Mouse (Mus musculus): ENCODE measurements around the gene 4930442H23Rik. TPM values are rescaled to one million over a fixed set of nuclear protein-coding genes. Genes with fewer than 3 reads are reported as not detected.
A peak's percentile ranks its signal among the peaks of the same experiment; 100 is the strongest.

4930442H23Rik gene
- polyA plus RNA-seq, 1 experiment from 2014 or later: not detected

DNA sequence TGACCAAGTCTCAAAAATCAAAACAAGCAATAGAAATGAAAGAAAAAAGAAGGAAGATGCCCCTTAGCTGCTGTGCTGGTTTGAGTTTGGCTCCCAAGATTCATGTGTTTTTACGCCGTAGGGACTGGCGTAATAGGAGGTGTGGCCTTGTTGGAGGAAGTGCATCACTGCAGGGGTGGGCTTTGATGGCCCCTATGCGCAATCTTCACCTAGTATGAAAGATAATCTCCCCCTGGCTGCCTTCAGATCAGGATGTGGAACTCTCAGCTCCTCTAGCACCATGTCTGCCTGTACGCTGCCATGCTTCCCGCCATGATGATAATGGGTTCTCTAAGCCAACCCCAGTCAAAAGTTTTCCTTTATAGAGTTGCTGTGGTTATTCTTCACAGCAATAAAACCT lies 32.6 kb upstream of the 4930442H23Rik start:
- no peak overlapping the region for H3K27ac ChIP-seq (ENCODE audit: low read depth)
- no peak for TF ChIP-seq CTCF (IDR thresholded peaks at IDR 0.05; ENCODE audit: low read depth)
- no peak for TF ChIP-seq EP300 (IDR thresholded peaks at IDR 0.05; ENCODE audit: low read depth)
- no peak overlapping the region for H3K9ac ChIP-seq (replicated peaks)
- 0 out of 2 replicates have a peak, but pooled peaks cover 2% of the 10 kb centered on the region for H3K27me3 ChIP-seq (ENCODE audit: insufficient read depth, low read length)
- no peak for DNase-seq
- no peaks in the 10 kb centered on the region for H3K9me3 ChIP-seq (ENCODE audit: low read length)
- H3K4me3 ChIP-seq (ENCODE audit: low read depth, low read length): no peak overlapping the region
- H3K36me3 ChIP-seq (replicated peaks; ENCODE audit: insufficient read depth, low read length): no peaks in the 10 kb centered on the region
- ATAC-seq: no peak
- H3K4me1 ChIP-seq (ENCODE audit: insufficient read depth): no peaks in the 10 kb centered on the region
- no peak overlapping the region for H3K4me2 ChIP-seq (ENCODE audit: low read depth, low read length)
- 73% methylated on average over 6 of the region's 6 CpGs for WGBS (ENCODE audit: insufficient replicate concordance)

DNA sequence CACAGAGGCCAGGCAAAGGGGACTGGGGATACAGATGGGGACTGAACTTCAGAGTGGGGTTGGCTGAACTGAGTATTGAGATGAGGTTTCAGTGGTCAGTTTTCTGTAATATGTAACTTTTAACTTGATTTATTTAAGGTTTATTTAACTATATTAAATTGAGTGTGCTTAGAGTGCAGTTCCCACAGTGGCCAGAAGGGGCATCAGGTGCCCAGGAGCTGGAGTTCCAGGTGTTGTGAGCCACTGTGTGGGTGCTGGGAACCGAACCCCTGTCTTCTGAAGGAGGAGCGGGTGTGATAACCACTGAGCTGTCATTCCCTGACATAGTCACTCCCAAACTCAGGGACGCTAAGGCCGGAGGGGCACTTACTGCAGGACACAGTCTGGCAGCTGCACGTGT lies 26.5 kb upstream of the 4930442H23Rik start:
- no peaks in the 10 kb centered on the region for H3K36me3 ChIP-seq (replicated peaks; ENCODE audit: insufficient read depth, low read length)
- DNase-seq (no peak), ATAC-seq (no peak)
- H3K9ac ChIP-seq (replicated peaks): no peak overlapping the region
- no peak overlapping the region for H3K27ac ChIP-seq (ENCODE audit: low read depth)
- peaks cover 3% of the 10 kb centered on the region; the same call in 1 of the 2 replicates for H3K9me3 ChIP-seq (ENCODE audit: low read length)
- H3K4me2 ChIP-seq (ENCODE audit: low read depth, low read length): no peak overlapping the region
- no peak overlapping the region for H3K4me3 ChIP-seq (ENCODE audit: low read depth, low read length)
- H3K4me1 ChIP-seq (ENCODE audit: insufficient read depth): no peaks in the 10 kb centered on the region
- WGBS (ENCODE audit: insufficient replicate concordance): 83% methylated on average over 5 of the region's 5 CpGs
- TF ChIP-seq CTCF (IDR thresholded peaks at IDR 0.05; ENCODE audit: low read depth) (peak; percentile 49), EP300 (IDR thresholded peaks at IDR 0.05; ENCODE audit: low read depth) (no peak)
- 0 out of 2 replicates have a peak, but pooled peaks cover 2% of the 10 kb centered on the region for H3K27me3 ChIP-seq (ENCODE audit: insufficient read depth, low read length)

DNA sequence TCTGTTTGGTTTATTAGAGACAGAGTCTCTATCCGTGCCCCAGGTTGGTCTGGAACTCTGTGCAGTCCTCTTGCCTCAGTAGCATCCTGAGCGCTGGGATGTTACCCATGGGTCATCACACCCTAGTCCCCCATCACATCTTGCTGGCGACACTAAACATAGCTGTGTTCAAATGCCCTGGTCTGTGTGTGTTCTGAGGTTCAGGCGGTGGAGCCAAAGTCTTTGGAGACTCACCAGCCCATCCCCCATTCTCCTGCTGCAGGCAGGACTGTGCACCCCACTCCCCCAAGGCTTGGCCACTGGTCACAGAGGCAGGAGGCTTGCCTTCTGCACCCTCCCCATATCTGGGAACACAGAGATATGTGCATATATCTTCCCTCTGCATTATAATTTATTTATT lies 20.5 kb upstream of the 4930442H23Rik start:
- Histone ChIP-seq H3K36me3 (replicated peaks; ENCODE audit: insufficient read depth, low read length) (no peaks in the 10 kb centered on the region), H3K4me2 (ENCODE audit: low read depth, low read length) (no peak overlapping the region), H3K27me3 (ENCODE audit: insufficient read depth, low read length) (no peaks in the 10 kb centered on the region), H3K4me3 (ENCODE audit: low read depth, low read length) (no peak overlapping the region), H3K9ac (replicated peaks) (no peak overlapping the region), H3K9me3 (ENCODE audit: low read length) (no peaks in the 10 kb centered on the region), H3K4me1 (ENCODE audit: insufficient read depth) (no peaks in the 10 kb centered on the region), H3K27ac (ENCODE audit: low read depth) (no peak overlapping the region)
- WGBS (ENCODE audit: insufficient replicate concordance): 59% methylated on average over 4 of the region's 4 CpGs
- ATAC-seq (no peak), DNase-seq (no peak)
- TF ChIP-seq EP300 (IDR thresholded peaks at IDR 0.05; ENCODE audit: low read depth) (no peak), CTCF (IDR thresholded peaks at IDR 0.05; ENCODE audit: low read depth) (no peak)

DNA sequence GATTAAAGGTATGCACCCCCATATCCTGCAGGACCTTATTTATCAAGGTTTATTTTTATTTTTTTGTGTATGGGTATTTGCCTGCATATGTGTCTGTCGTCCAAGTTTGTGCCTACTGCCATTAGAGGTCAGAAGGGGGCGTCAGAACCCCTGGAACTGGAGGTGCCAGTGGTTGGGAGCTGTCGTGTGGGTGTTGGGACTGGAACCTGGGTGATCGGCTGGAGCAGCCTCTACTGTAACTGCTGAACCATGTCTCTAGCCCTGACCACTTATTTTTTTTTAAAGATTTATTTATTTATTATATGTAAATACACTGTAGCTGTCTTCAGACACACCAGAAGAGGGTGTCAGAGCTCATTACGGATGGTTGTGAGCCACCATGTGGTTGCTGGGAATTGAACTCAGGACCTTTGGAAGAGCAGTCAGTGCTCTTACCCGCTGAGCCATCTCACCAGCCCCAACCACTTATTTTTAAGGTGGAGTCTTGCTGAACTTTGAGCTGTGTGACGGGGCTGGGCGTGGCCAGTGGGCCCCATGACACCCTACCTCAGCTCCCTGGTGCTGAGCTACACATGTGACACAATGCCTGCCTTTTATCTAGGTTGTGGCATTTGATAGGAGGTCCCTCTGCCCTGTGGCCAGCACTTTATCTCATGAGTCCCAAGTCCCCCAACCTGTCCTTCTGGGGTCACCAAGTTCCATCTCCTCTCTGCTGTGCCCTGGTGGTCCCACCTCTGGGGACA lies 19.5 kb upstream of the 4930442H23Rik start:
- peak; percentile 6; the same call in 1 of the 2 replicates for TF ChIP-seq CTCF (IDR thresholded peaks at IDR 0.05; ENCODE audit: low read depth)
- TF ChIP-seq EP300 (IDR thresholded peaks at IDR 0.05; ENCODE audit: low read depth): no peak
- ATAC-seq (peak; percentile 79), DNase-seq (peak; percentile 41)
- Histone ChIP-seq H3K36me3 (replicated peaks; ENCODE audit: insufficient read depth, low read length) (no peaks in the 10 kb centered on the region), H3K27ac (ENCODE audit: low read depth) (no peak overlapping the region), H3K4me2 (ENCODE audit: low read depth, low read length) (no peak overlapping the region), H3K9ac (replicated peaks) (no peak overlapping the region), H3K4me3 (ENCODE audit: low read depth, low read length) (no peak overlapping the region), H3K9me3 (ENCODE audit: low read length) (no peaks in the 10 kb centered on the region), H3K4me1 (ENCODE audit: insufficient read depth) (no peaks in the 10 kb centered on the region), H3K27me3 (ENCODE audit: insufficient read depth, low read length) (0 out of 2 replicates have a peak, but pooled peaks cover 2% of the 10 kb centered on the region)
- WGBS (ENCODE audit: insufficient replicate concordance): 54% methylated on average over 8 of the region's 8 CpGs

DNA sequence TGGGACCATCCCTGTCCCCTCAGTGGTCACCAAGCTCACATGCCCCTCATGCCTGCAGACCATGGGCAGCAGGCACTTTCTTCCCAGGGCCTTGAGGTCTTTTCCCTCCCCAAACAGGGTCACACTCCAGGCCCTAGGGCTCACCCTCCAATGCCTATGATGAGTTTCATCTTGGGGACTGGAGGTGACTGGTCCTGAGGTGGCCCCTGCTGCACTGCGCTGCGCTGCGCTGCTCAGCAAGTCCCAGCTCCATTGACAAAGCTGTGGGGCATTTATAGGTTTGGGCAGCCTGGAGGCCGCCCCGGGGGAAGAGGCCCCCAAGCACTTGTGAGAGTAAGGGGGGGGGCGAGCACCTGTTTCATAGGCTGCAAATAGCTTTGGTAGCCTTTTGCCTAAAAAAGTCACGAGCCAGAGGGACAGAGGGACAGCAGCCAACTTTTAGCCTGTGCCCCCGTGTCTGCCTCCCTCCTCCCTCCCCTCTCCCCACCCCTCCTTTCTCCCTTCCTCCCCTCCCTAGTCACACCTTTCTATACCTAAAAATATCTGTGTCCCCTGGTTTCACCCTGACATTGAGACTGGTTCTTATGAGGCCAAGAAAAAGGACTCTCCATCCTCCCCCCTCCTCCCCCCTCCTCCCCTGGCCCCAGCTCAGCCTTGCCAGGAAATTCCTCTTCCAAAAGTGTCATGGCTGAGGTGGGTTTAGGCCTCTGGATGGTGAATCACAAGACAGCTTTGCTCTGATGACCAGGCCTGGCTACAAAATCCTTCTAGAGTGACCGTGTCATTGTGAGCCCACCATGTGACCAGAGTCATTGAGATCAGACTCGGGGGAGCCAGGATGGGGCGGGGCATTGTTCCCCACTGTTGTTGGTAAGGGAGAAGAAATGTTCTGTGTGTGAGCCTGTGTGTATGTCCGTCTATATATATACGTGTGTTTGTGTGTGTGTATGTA lies 18.4 kb upstream of the 4930442H23Rik start, which contains the start of gene Nmrk2:
Gene Nmrk2 (minus strand): TSS at position 245 of the 952 bp plus-strand sequence.
- ATAC-seq (no peak), DNase-seq (no peak)
- H3K4me1 ChIP-seq (ENCODE audit: insufficient read depth): no peaks in the 10 kb centered on the region
- no peak within 1 kb of the TSS for H3K27ac ChIP-seq (ENCODE audit: low read depth)
- no peak within 1 kb of the TSS for H3K9ac ChIP-seq (replicated peaks)
- TF ChIP-seq EP300 (IDR thresholded peaks at IDR 0.05; ENCODE audit: low read depth) (no peak), CTCF (IDR thresholded peaks at IDR 0.05; ENCODE audit: low read depth) (no peak)
- no peak within 1 kb of the TSS for H3K4me2 ChIP-seq (ENCODE audit: low read depth, low read length)
- H3K9me3 ChIP-seq (ENCODE audit: low read length): no peaks in the 10 kb centered on the region
- no peak within 1 kb of the TSS for H3K4me3 ChIP-seq (ENCODE audit: low read depth, low read length)
- WGBS (ENCODE audit: insufficient replicate concordance): 66% methylated on average over 13 of the region's 13 CpGs
- H3K27me3 ChIP-seq (ENCODE audit: insufficient read depth, low read length): 0 out of 2 replicates have a peak, but pooled peaks cover 2% of the 10 kb centered on the region
- no peaks in the 10 kb centered on the region for H3K36me3 ChIP-seq (replicated peaks; ENCODE audit: insufficient read depth, low read length)

Measured in liver, postnatal 0 days (tissue).